Mouse (Mus musculus) gastrocnemius, postnatal 4 days (tissue): ENCODE measurements around the gene Usp38. TPM values are rescaled to one million over a fixed set of nuclear protein-coding genes. Genes with fewer than 3 reads are reported as not detected.
A peak's percentile ranks its signal among the peaks of the same experiment; 100 is the strongest.

Experiments
- DNase-seq, 2 experiments: peaks; one replicate each; pipeline ENCODE4 v3.0.0; 2021 to 2022; ENCODE audit warnings: low spot score in 2 of 2, mixed read lengths in 2 of 2
- total RNA-seq, 2 experiments: library from RNA; stranded (reverse); gene quantifications; 2 replicates each; pipeline ENCODE4 v1.2.3; 2021

Gene Usp38
- total RNA-seq, 2 experiments from 2014 or later = 22.7 to 24.2 TPM

GRCm38 (mm10) chr8:80962592-80962983, 52.1 kb downstream of the Usp38 start:
- no peak for DNase-seq

- no peak for DNase-seq
Observed at GRCm38 (mm10) chr8:80961937-80962591, 52.7 kb downstream of the Usp38 start.

GRCm38 (mm10) chr8:80961070-80961609, 53.6 kb downstream of the Usp38 start:
- no peak for DNase-seq

GRCm38 (mm10) chr8:80959588-80960268, 55.0 kb downstream of the Usp38 start:
- no peak for DNase-seq

- no peak for DNase-seq
Observed at GRCm38 (mm10) chr8:80957776-80958175, 57.0 kb downstream of the Usp38 start.

- DNase-seq = no peak
Observed at GRCm38 (mm10) chr8:80952973-80953372, 61.8 kb downstream of the Usp38 start.

GRCm38 (mm10) chr8:80952235-80952915, 62.4 kb downstream of the Usp38 start:
- no peak for DNase-seq

- no peak for DNase-seq
Observed at GRCm38 (mm10) chr8:80948405-80949183, 66.1 kb downstream of the Usp38 start.

- DNase-seq = no peak
Observed at GRCm38 (mm10) chr8:80943742-80944141, 71.0 kb downstream of the Usp38 start.

- no peak for DNase-seq
Observed at GRCm38 (mm10) chr8:80941621-80942020, 73.1 kb downstream of the Usp38 start.

GRCm38 (mm10) chr8:80937814-80938650, 76.7 kb downstream of the Usp38 start:
- DNase-seq = peak in 1 of 2 experiments; percentile 23

Other genes starting within 250 kb of the Usp38 start
- gene Gab1, start 134.4 kb downstream of the Usp38 start, total RNA-seq = 10 to 100 TPM; 32.3 to 36.0 TPM